Mouse (Mus musculus) heart, adult 2 months (tissue): ENCODE measurements around the gene Casp2. TPM values are rescaled to one million over a fixed set of nuclear protein-coding genes. Genes with fewer than 3 reads are reported as not detected.

Experiments used
- DNase-seq, 2 experiments: peaks; one replicate each; pipeline ENCODE4 v3.0.0; 2021
- H3K27ac ChIP-seq: fragments of 200-600 bp; 2 replicates; pipeline ENCODE4 v1.8.1; 2022
- H3K27me3 ChIP-seq: fragments of 200-500 bp; 2 replicates; pipeline ENCODE4 v1.6.1; 2012; ENCODE audit warnings: mild to moderate bottlenecking, low read length, inconsistent platforms, mixed read lengths; ENCODE audit not compliant: control insufficient read depth, insufficient read depth
- H3K36me3 ChIP-seq: fragments of 200-500 bp; 2 replicates; pipeline ENCODE4 v1.6.1; 2012; ENCODE audit warnings: low read length, inconsistent platforms; ENCODE audit not compliant: control insufficient read depth, insufficient read depth
- H3K4me1 ChIP-seq: fragments of 200-500 bp; 2 replicates; pipeline ENCODE4 v1.6.1; 2011; ENCODE audit warnings: low read length; ENCODE audit not compliant: control insufficient read depth, insufficient read depth
- H3K4me3 ChIP-seq: fragments of 200-600 bp; 2 replicates; pipeline ENCODE4 v1.8.1; 2022
- H3K79me2 ChIP-seq: fragments of 200-500 bp; replicated peaks from 2 replicates; pipeline ENCODE4 v1.6.1; 2012; ENCODE audit warnings: mild to moderate bottlenecking, inconsistent platforms, low read length, moderate library complexity, mixed read lengths; ENCODE audit not compliant: control insufficient read depth, insufficient read depth
- H3K9ac ChIP-seq: fragments of 200-500 bp; 2 replicates; pipeline ENCODE4 v1.6.1; 2012; ENCODE audit warnings: low read depth, mild to moderate bottlenecking, control low read depth, inconsistent platforms, low read length, mixed read lengths
- CTCF ChIP-seq: fragments of 200-600 bp; IDR thresholded peaks from 2 replicates; pipeline ENCODE4 v1.8.1; 2022; ENCODE audit warnings: antibody characterized with exemption, mild to moderate bottlenecking, moderate library complexity
- EP300 ChIP-seq: fragments of 200-500 bp; IDR thresholded peaks from 2 replicates; pipeline ENCODE4 v1.6.1; 2011; ENCODE audit warnings: low read depth, low read length, control low read depth; ENCODE audit not compliant: insufficient read depth
- POLR2A ChIP-seq: fragments of 200-500 bp; IDR thresholded peaks from 2 replicates; pipeline ENCODE4 v1.6.1; 2011; ENCODE audit warnings: mild to moderate bottlenecking, low read depth, low read length, control low read depth; ENCODE audit not compliant: insufficient read depth
- WGBS: fragments of 180-500 bp; shearing (Covaris S2); methylation state at CpG from one replicate; pipeline ENCODE4 v1.1.7; 2018; 5-methylcytosine and 5-hydroxymethylcytosine counted together
- intact Hi-C: fragments of 180-260 bp; cut with DNase I; formaldehyde crosslinking; loops from one replicate; pipeline ENCODE4 v1.15.1; 2025
- polyA plus RNA-seq: library from polyadenylated mRNA; depleted of rRNA; stranded (reverse); fragments of >200 nt; gene quantifications from 2 replicates; pipeline ENCODE4 v1.2.3, GENCODE M21; 2012
- total RNA-seq, 2 experiments: library from RNA; stranded (reverse); gene quantifications; 2 replicates each; pipeline ENCODE4 v1.2.3; 2021

Casp2 gene
- total and polyA plus RNA-seq, 3 experiments = 7.5 to 12.2 (median 12.1) TPM

DNA sequence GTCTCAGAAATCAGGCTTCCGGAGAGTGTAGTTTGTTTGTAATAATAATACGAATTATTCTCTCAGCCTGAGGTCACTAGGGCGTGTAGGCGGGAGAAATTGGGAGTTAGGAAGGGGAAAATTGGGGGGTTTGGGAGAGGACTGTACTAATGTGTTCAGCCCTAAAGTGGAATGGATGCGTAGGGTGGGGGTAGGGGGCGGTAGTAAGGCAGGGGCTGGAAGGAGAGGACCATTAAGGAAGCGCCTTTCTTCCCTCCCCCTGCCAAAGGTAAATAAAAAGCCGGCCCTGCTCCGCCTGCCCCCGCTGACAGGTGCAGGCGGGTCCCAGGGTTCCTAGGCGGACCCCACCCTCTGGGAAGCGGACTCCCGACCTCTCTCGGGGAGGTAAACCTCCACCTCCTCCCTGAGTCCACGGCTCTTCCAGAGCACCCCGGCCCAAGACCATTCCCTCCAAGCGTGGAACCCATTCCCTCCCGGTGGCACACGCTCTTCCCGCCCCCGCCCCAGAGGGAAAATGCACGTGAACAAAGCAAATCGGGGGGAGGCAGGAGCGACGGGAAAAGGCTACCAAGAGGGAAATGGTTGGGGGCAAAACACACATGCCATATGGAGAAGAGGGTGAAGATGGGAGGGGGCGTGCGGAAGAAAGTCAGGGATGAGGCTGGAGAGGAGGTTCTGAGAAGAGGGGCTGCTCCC, 58.7 kb downstream of the Casp2 start:
- DNase-seq = no peak
- Histone ChIP-seq H3K27me3 (peaks cover 10% of the 10 kb centered on the region), H3K4me1 (peaks cover 2% of the 10 kb centered on the region), H3K4me3 (peak overlapping the region; percentile 50), H3K79me2 (no peaks in the 10 kb centered on the region), H3K27ac (no peak overlapping the region), H3K36me3 (no peaks in the 10 kb centered on the region), H3K9ac (no peak overlapping the region)
- 6% methylated on average over 28 of the region's 28 CpGs for WGBS
- TF ChIP-seq CTCF = no peak
- no peak for TF ChIP-seq EP300
- TF ChIP-seq POLR2A = no peak
- intact Hi-C loops = loop anchor here (2.0 to 10.0 kb wide), 2 partner anchors 97 to 559 kb away; no protein-coding TSS in a partner anchor

DNA sequence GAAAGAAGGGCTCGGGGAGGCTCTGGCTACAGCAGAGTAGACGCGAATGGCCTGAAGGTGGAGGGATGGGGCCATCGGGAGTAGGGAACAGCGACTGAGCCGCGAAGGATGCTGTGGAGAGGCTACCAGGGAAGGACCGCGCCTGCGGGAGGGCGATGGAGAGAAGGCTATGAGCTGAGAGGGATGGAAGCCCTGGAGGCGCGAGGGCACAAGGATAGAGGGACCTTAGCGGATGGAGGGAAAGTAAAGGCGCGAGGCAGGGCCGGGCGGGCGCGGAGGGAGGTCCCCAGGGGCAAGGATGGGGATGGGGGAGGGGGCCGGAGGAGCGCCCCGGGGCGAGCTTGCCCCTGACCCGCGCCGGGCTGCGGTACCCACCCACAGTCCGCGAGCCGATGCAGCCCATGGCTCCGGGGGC, 59.3 kb downstream of the Casp2 start:
- no peak for TF ChIP-seq CTCF
- peak overlapping the region; percentile 50 for H3K4me3 ChIP-seq
- intact Hi-C loops = loop anchor here (2.0 to 10.0 kb wide), 2 partner anchors 97 to 559 kb away; no protein-coding TSS in a partner anchor
- H3K79me2 ChIP-seq = no peaks in the 10 kb centered on the region
- peak overlapping the region; percentile 68 for H3K9ac ChIP-seq
- under 1% methylated on average over 23 of the region's 32 CpGs for WGBS
- H3K27ac ChIP-seq = no peak overlapping the region
- H3K36me3 ChIP-seq = no peaks in the 10 kb centered on the region
- peaks cover 10% of the 10 kb centered on the region for H3K27me3 ChIP-seq
- no peak for DNase-seq
- peaks cover 2% of the 10 kb centered on the region for H3K4me1 ChIP-seq

DNA sequence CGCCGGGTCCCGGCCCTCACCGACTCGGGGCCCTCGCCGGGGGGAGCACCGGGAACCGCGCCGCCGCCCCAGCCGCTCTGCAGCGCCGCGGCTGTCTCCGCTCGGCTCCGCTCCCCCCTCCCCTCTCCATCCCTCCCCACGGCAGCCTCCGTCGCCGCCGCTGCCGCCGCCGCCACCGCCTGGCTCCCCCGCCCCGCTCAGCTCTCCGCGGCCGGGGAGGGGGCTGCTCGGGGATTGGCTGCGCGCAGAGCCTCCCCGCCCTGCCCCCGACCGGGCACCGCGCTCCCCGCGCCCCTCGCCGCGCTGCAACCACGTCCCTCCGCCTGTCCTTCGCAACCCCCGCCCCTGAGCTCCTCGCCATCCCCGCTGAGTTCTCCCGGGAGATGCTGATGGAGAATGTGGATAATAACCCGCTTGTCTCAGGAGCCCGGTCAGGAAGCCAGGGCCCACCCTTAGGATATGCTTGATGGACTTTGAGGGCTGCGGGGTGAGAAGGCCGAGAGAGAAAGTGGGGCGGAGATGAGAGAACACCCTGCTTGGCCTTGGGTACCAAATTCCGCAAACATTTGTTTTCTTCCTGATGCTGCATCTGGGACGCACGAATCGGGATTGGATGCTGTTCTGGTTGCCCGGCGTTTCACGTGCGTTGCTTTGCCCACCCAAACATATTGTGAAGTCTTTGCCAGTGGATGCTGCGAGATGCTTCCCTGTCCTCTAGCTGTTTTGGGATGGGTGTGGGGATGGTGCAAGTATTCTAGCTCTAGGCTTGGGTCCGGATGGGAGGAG, 59.9 kb downstream of the Casp2 start, which contains the start of gene Fam131b:
TSS of gene Fam131b (minus strand) at position 162 of the 786 bp plus-strand sequence.
- Histone ChIP-seq H3K36me3 (no peaks in the 10 kb centered on the region), H3K79me2 (no peaks in the 10 kb centered on the region), H3K4me3 (peak within 1 kb of the TSS; percentile 50), H3K27ac (peak within 1 kb of the TSS; percentile 4; the same call in 1 of the 2 replicates), H3K9ac (peak within 1 kb of the TSS; percentile 68), H3K27me3 (peaks cover 10% of the 10 kb centered on the region), H3K4me1 (peaks cover 2% of the 10 kb centered on the region)
- DNase-seq = peak; percentile 59 to 63
- TF ChIP-seq CTCF = no peak
- no peak for TF ChIP-seq POLR2A
- TF ChIP-seq EP300 = no peak
- intact Hi-C loops = loop anchor here (2.0 to 10.0 kb wide), 2 partner anchors 98 to 560 kb away; no protein-coding TSS in a partner anchor
- 1% methylated on average over 50 of the region's 68 CpGs for WGBS

DNA sequence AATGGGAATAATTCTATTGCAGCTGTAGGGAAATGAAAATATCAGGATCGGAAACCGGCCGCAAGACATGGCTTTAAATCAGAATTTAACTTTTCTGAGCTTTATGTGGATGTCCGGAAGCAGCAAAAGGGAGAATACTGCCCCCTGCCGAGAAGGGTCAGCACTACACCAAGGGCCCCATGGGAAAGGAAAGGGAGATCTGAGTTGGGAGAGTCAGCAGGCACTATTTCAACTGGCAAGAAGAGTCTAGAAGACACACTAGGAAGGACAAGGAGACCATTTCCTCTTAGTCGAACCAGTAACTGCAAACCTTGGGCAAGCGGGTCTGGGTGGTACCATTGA, 60.5 kb downstream of the Casp2 start:
- intact Hi-C loops = loop anchor here (2.0 to 10.0 kb wide), 2 partner anchors 98 to 560 kb away; no protein-coding TSS in a partner anchor
- Histone ChIP-seq H3K27me3 (peaks cover 10% of the 10 kb centered on the region), H3K9ac (peak overlapping the region; percentile 68), H3K27ac (peak overlapping the region; percentile 4; the same call in 1 of the 2 replicates), H3K36me3 (no peaks in the 10 kb centered on the region), H3K4me3 (peak overlapping the region; percentile 50), H3K79me2 (no peaks in the 10 kb centered on the region), H3K4me1 (peaks cover 2% of the 10 kb centered on the region)
- DNase-seq = peak; percentile 76 to 85
- TF ChIP-seq EP300 (0 out of 2 replicates have a peak, but pooled peaks have one; percentile 4), POLR2A (no peak), CTCF (peak; percentile 94)
- 10% methylated on average over 7 of the region's 7 CpGs for WGBS

DNA sequence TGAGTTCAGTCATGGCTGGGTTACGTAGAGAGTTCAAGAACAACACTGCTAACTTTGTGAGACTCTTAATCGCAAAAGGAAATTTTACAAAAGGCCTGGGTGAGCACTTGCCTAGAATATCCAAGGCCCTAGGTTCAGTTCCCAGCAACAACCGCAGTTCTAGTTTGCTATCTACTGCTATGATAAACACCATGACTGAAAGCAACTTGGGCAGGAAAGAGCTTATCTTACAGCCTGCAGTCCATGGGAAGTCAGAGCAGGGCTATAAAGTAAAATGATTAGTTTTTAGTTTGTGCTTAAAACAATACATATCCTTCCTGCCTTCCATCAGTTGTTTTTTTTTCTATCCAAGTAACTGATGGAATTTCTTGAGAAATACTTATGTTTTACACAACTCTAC, 61.7 kb downstream of the Casp2 start:
- Histone ChIP-seq H3K36me3 (no peaks in the 10 kb centered on the region), H3K27ac (no peak overlapping the region), H3K9ac (no peak overlapping the region), H3K79me2 (no peaks in the 10 kb centered on the region), H3K27me3 (peaks cover 10% of the 10 kb centered on the region), H3K4me3 (no peak overlapping the region), H3K4me1 (peaks cover 2% of the 10 kb centered on the region)
- no peak for TF ChIP-seq CTCF
- no peak for TF ChIP-seq EP300
- TF ChIP-seq POLR2A = no peak
- WGBS = 77% methylated on average over 3 of the region's 3 CpGs
- intact Hi-C loops = loop anchor here (10.0 kb wide), 1 partner anchor 562 kb away; no protein-coding TSS in a partner anchor
- no peak for DNase-seq
